Mouse (Mus musculus) embryonic facial prominence, embryonic 15.5 days (tissue): ENCODE results near the gene Atp5k. TPM values are rescaled to one million over a fixed set of nuclear protein-coding genes. Genes with fewer than 3 reads are reported as not detected.

Experiments
- polyA plus RNA-seq: library from polyadenylated mRNA; unstranded; fragments of >200 nt; fragmentation: Nextera tagmentation; extraction: Ambion mirVana; gene quantifications from 2 replicates; pipeline ENCODE4 v1.2.1, GENCODE M21; 2015

Atp5k gene
- polyA plus RNA-seq, 1 experiment from 2014 or later: 374 TPM

Other genes starting within 250 kb of the Atp5k start
- 39.5 and 41.6 TPM in 2 replicates for gene Dr1, start 165.6 kb downstream of the Atp5k start, polyA plus RNA-seq
- 5.4 and 5.9 TPM in 2 replicates for gene Pigg, start 121.8 kb downstream of the Atp5k start, polyA plus RNA-seq
- gene Gm42517, start 66.5 kb downstream of the Atp5k start, polyA plus RNA-seq: 0.25 and 0.29 TPM in 2 replicates
- gene Pde6b, start 46.1 kb downstream of the Atp5k start, polyA plus RNA-seq: 0.15 and 0.24 TPM in 2 replicates
- 0.65 and 1.1 TPM in 2 replicates for gene Mfsd7a, start 14.4 kb upstream of the Atp5k start, polyA plus RNA-seq
- gene Pcgf3, start 26.8 kb upstream of the Atp5k start, polyA plus RNA-seq: 19.5 and 20.9 TPM in 2 replicates
- gene Cplx1, start 115.6 kb upstream of the Atp5k start, polyA plus RNA-seq: 0.38 and 0.89 TPM in 2 replicates
- 47.9 and 56.4 TPM in 2 replicates for gene Gak, start 195.3 kb upstream of the Atp5k start, polyA plus RNA-seq
- 27.4 and 29.4 TPM in 2 replicates for gene Tmem175, start 195.3 kb upstream of the Atp5k start, polyA plus RNA-seq
- gene Idua, start 225.9 kb upstream of the Atp5k start, polyA plus RNA-seq: 17.3 and 18.1 TPM in 2 replicates
- gene Dgkq, start 235.2 kb upstream of the Atp5k start, polyA plus RNA-seq: 14.6 and 17.4 TPM in 2 replicates
- 0.93 and 0.96 TPM in 2 replicates for gene Slc26a1, start 241.1 kb upstream of the Atp5k start, polyA plus RNA-seq